Mouse (Mus musculus) MEL (cell line): ENCODE results near the gene Itpr1.

Source experiments
- EP300 ChIP-seq, 2 experiments: IDR thresholded peaks; 2 replicates each; pipeline ENCODE4 v1.6.1; 2011; ENCODE audit warnings: improper control_type of control experiment in 2 of 2, low read length in 2 of 2, low read depth in 1 of 2, mild to moderate bottlenecking in 1 of 2
- MYB ChIP-seq: IDR thresholded peaks from 2 replicates; pipeline ENCODE4 v1.6.1; 2011; ENCODE audit warnings: mild to moderate bottlenecking, low read depth, low read length, improper control_type of control experiment
- MYC ChIP-seq: IDR thresholded peaks from 2 replicates; pipeline ENCODE4 v1.6.1; 2011; ENCODE audit warnings: low read depth, mild to moderate bottlenecking, low read length, improper control_type of control experiment, moderate library complexity
- POLR2A ChIP-seq, 2 experiments: IDR thresholded peaks; 2 replicates each; pipeline ENCODE4 v1.6.1; 2011 to 2012; ENCODE audit warnings: low read length in 2 of 2, mild to moderate bottlenecking in 2 of 2, control low read depth in 1 of 2, improper control_type of control experiment in 1 of 2, low read depth in 1 of 2, moderate library complexity in 1 of 2; ENCODE audit not compliant: control insufficient read depth in 1 of 2, insufficient read depth in 1 of 2, poor library complexity in 1 of 2
- TBP ChIP-seq: IDR thresholded peaks from 2 replicates; pipeline ENCODE4 v1.8.0; 2011; ENCODE audit warnings: low read depth, low read length, improper control_type of control experiment
- TCF12 ChIP-seq: IDR thresholded peaks from 2 replicates; pipeline ENCODE4 v1.6.1; 2014; ENCODE audit warnings: low read depth, mild to moderate bottlenecking, inconsistent platforms, low read length, improper control_type of control experiment, moderate library complexity
- ZKSCAN1 ChIP-seq: IDR thresholded peaks from 2 replicates; pipeline ENCODE4 v1.6.1; 2012; ENCODE audit warnings: low read depth, mild to moderate bottlenecking, inconsistent platforms, low read length, improper control_type of control experiment, moderate library complexity

DNA sequence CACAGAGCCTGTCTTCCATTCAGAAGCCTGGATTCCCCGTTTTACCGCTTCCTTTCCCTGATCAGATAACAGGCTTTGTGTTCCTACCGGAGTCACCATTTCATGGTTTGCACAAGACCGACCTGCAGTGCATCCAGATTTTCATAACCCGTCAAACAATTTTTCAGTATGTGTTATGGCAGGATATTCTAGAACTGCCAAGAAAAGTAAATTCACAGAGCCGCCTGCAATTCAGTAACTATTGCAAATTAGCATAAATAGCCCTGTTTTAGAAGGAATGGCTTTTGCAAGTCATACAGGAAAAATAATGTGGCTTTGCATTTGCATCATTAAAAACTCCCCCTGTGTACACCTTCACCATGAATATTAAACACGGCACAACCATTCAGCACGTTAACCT is 379.3 kb downstream of the Itpr1 start:
- TF ChIP-seq POLR2A (IDR thresholded peaks at IDR 0.05; ENCODE audit: control insufficient read depth in 1 of 2, insufficient read depth in 1 of 2, low read depth in 1 of 2, low read length in 2 of 2, poor library complexity in 1 of 2), result no peak
- TF ChIP-seq EP300 (IDR thresholded peaks at IDR 0.05; ENCODE audit: low read depth in 1 of 2, low read length in 2 of 2), result no peak
- no peak for TF ChIP-seq MYB
- TF ChIP-seq TBP, result no peak
- no peak for TF ChIP-seq TCF12
- no peak for TF ChIP-seq MYC
- TF ChIP-seq ZKSCAN1, result no peak
